In the genomic region with DNA sequence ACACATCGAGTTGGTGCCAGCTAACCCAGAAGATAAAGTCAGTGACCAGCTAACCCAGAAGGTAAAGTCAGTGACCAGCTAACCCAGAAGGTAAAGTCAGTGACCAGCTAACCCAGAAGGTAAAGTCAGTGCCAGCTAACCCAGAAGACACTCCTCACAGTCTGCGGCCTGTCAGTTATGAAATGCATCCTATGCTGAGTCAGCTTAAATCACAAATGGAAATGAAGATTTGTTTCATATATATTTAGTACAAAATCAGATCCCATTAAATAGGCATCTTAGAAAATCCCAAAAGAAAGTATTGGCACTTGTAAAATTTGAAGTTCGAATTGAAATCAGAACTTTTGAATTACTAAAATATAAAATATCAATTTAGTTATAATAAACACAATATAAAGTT, we compare ENCODE assay signal across 23 mouse cellular contexts.
"Had no signal": no experiment of that assay in that cellular context is flagged by ENCODE, and none has a peak within 500 bp of the region (broad histone marks: within the 10 kb centered on the region; RNA-seq: fewer than 3 reads in every experiment).

No protein-coding gene starts in this region.

- H3K27me3 ChIP-seq: hindbrain, embryonic 13.5 days; hindbrain, embryonic 15.5 days; kidney, embryonic 15.5 days; limb, embryonic 13.5 days; limb, embryonic 15.5 days; liver, embryonic 12.5 days had no signal

- H3K4me2 ChIP-seq: heart, embryonic 11.5 days; hindbrain, embryonic 13.5 days; hindbrain, embryonic 15.5 days; kidney, embryonic 15.5 days; limb, embryonic 13.5 days; limb, embryonic 15.5 days; liver, embryonic 12.5 days had no signal

- H3K9me3 ChIP-seq: hindbrain, embryonic 13.5 days; hindbrain, embryonic 15.5 days; kidney, embryonic 15.5 days; limb, embryonic 13.5 days; limb, embryonic 15.5 days; liver, embryonic 12.5 days had no signal

- H3K4me3 ChIP-seq: hindbrain, embryonic 13.5 days; hindbrain, embryonic 15.5 days; kidney, embryonic 15.5 days; layer of hippocampus, adult 2 months; limb, embryonic 13.5 days; limb, embryonic 15.5 days; liver, embryonic 12.5 days had no signal

- ATAC-seq: hindbrain, postnatal 0 days; intestine, embryonic 16.5 days; liver, embryonic 12.5 days had no signal

- DNase-seq: gastrocnemius, postnatal 14 days; gastrocnemius, postnatal 36 days; heart, adult 11 months; kidney, adult 11 months; kidney, adult 2 months; kidney, adult 9 months; kidney, postnatal 25 days; kidney, postnatal 4 days; layer of hippocampus, postnatal 36 days; left cerebral cortex, postnatal 4 days; lung, adult 18-20 months had no signal

- H3K4me1 ChIP-seq: hindbrain, embryonic 13.5 days; hindbrain, embryonic 15.5 days; kidney, embryonic 15.5 days; limb, embryonic 13.5 days; limb, embryonic 15.5 days; liver, embryonic 12.5 days had no signal

- H3K27ac ChIP-seq: hindbrain, embryonic 13.5 days; hindbrain, embryonic 15.5 days; hindbrain, postnatal 0 days; kidney, embryonic 15.5 days; kidney, postnatal 0 days; layer of hippocampus, adult 2 months; limb, embryonic 13.5 days; limb, embryonic 15.5 days; liver, embryonic 12.5 days; liver, embryonic 14.5 days had no signal

- H3K9ac ChIP-seq: hindbrain, embryonic 13.5 days; hindbrain, embryonic 15.5 days; kidney, embryonic 15.5 days; limb, embryonic 13.5 days; limb, embryonic 15.5 days; liver, embryonic 12.5 days; liver, embryonic 14.5 days had no signal
